Mouse (Mus musculus): ENCODE measurements at regions not wholly inside any gene's neighbourhood (a gene's known extent, or its start where the extent isn't known, plus 50 kb on each side); places are given as distances from the start of the nearest gene placed in this dataset.

- Histone ChIP-seq H3K4me1 (no peaks in the 10 kb centered on the region), H3K9ac (no peak overlapping the region)
Measured at GRCm38 (mm10) chr14:72148886-72149285, 342.8 kb downstream of the Gm9195 start.

GRCm38 (mm10) chr14:72146381-72146780 lies 345.3 kb downstream of the Gm9195 start:
- Histone ChIP-seq H3K27ac (no peak overlapping the region), H3K27me3 (no peaks in the 10 kb centered on the region), H3K36me3 (no peaks in the 10 kb centered on the region), H3K9me3 (no peaks in the 10 kb centered on the region), H3K4me1 (no peaks in the 10 kb centered on the region), H3K4me3 (no peak overlapping the region), H3K4me2 (no peak overlapping the region), H3K9ac (no peak overlapping the region)
- 66% methylated on average over 2 of the region's 2 CpGs for WGBS
- ATAC-seq (ENCODE audit: borderline replicate concordance, extremely low read depth, low FRiP score, low TSS enrichment), result no peak

More at GRCm38 (mm10) chr14:72148886-72149285, 342.8 kb downstream of the Gm9195 start:
- H3K4me3 ChIP-seq, result no peak overlapping the region
- H3K9me3 ChIP-seq, result no peaks in the 10 kb centered on the region
- no peak overlapping the region for H3K4me2 ChIP-seq
- no peak for ATAC-seq (ENCODE audit: borderline replicate concordance, extremely low read depth, low FRiP score, low TSS enrichment)
- 55% methylated on average over 1 of the region's 1 CpGs for WGBS
- no peaks in the 10 kb centered on the region for H3K27me3 ChIP-seq
- no peaks in the 10 kb centered on the region for H3K36me3 ChIP-seq
- no peak overlapping the region for H3K27ac ChIP-seq

GRCm38 (mm10) chr14:72142883-72143487 lies 348.7 kb downstream of the Gm9195 start:
- ATAC-seq (ENCODE audit: borderline replicate concordance, extremely low read depth, low FRiP score, low TSS enrichment), result no peak
- no peak overlapping the region for H3K4me2 ChIP-seq

GRCm38 (mm10) chr14:72141136-72141535 lies 350.5 kb downstream of the Gm9195 start:
- WGBS, result 68% methylated on average over 4 of the region's 4 CpGs
- Histone ChIP-seq H3K4me3 (no peak overlapping the region), H3K27me3 (no peaks in the 10 kb centered on the region), H3K36me3 (no peaks in the 10 kb centered on the region), H3K9me3 (no peaks in the 10 kb centered on the region), H3K4me2 (no peak overlapping the region), H3K9ac (no peak overlapping the region), H3K4me1 (no peaks in the 10 kb centered on the region), H3K27ac (no peak overlapping the region)
- ATAC-seq (ENCODE audit: borderline replicate concordance, extremely low read depth, low FRiP score, low TSS enrichment), result no peak; the same call in 1 of the 2 replicates

More at GRCm38 (mm10) chr14:72142883-72143487, 348.7 kb downstream of the Gm9195 start:
- WGBS, result 9% methylated on average over 6 of the region's 6 CpGs
- Histone ChIP-seq H3K9me3 (no peaks in the 10 kb centered on the region), H3K4me1 (no peaks in the 10 kb centered on the region), H3K27me3 (no peaks in the 10 kb centered on the region), H3K9ac (no peak overlapping the region), H3K4me3 (no peak overlapping the region), H3K27ac (no peak overlapping the region), H3K36me3 (no peaks in the 10 kb centered on the region)

GRCm38 (mm10) chr14:72130149-72130548 lies 361.5 kb downstream of the Gm9195 start:
- ATAC-seq (ENCODE audit: borderline replicate concordance, extremely low read depth, low FRiP score, low TSS enrichment), result no peak
- no peak overlapping the region for H3K27ac ChIP-seq
- 59% methylated on average over 4 of the region's 4 CpGs for WGBS
- H3K4me3 ChIP-seq, result no peak overlapping the region
- no peaks in the 10 kb centered on the region for H3K36me3 ChIP-seq
- no peaks in the 10 kb centered on the region for H3K4me1 ChIP-seq
- no peaks in the 10 kb centered on the region for H3K27me3 ChIP-seq
- no peak overlapping the region for H3K4me2 ChIP-seq
- H3K9me3 ChIP-seq, result no peaks in the 10 kb centered on the region
- no peak overlapping the region for H3K9ac ChIP-seq

- H3K4me1 ChIP-seq, result no peaks in the 10 kb centered on the region
- no peak overlapping the region for H3K9ac ChIP-seq
- H3K27me3 ChIP-seq, result peaks cover under 1% of the 10 kb centered on the region; the same call in 1 of the 2 replicates
- no peak for ATAC-seq (ENCODE audit: borderline replicate concordance, extremely low read depth, low FRiP score, low TSS enrichment)
- H3K4me2 ChIP-seq, result no peak overlapping the region
- H3K9me3 ChIP-seq, result no peaks in the 10 kb centered on the region
- H3K4me3 ChIP-seq, result no peak overlapping the region
- H3K36me3 ChIP-seq, result no peaks in the 10 kb centered on the region
- H3K27ac ChIP-seq, result no peak overlapping the region
- WGBS, result 67% methylated on average over 4 of the region's 4 CpGs
Measured at GRCm38 (mm10) chr14:72121786-72122185, 369.9 kb downstream of the Gm9195 start.

- Histone ChIP-seq H3K27ac (no peak overlapping the region), H3K36me3 (no peaks in the 10 kb centered on the region), H3K4me2 (no peak overlapping the region), H3K4me1 (no peaks in the 10 kb centered on the region), H3K27me3 (peaks cover 4% of the 10 kb centered on the region; the same call in 1 of the 2 replicates), H3K9me3 (no peaks in the 10 kb centered on the region), H3K4me3 (no peak overlapping the region), H3K9ac (no peak overlapping the region)
- WGBS, result 9% methylated on average over 1 of the region's 1 CpGs
- no peak for ATAC-seq (ENCODE audit: borderline replicate concordance, extremely low read depth, low FRiP score, low TSS enrichment)
Measured at GRCm38 (mm10) chr14:72121006-72121405, 370.6 kb downstream of the Gm9195 start.

- ATAC-seq (ENCODE audit: borderline replicate concordance, extremely low read depth, low FRiP score, low TSS enrichment), result no peak
- H3K4me3 ChIP-seq, result no peak overlapping the region
- no peak overlapping the region for H3K27ac ChIP-seq
- peaks cover 4% of the 10 kb centered on the region; the same call in 1 of the 2 replicates for H3K27me3 ChIP-seq
- H3K9ac ChIP-seq, result no peak overlapping the region
- H3K36me3 ChIP-seq, result no peaks in the 10 kb centered on the region
- 54% methylated on average over 4 of the region's 4 CpGs for WGBS
- H3K4me2 ChIP-seq, result no peak overlapping the region
- no peaks in the 10 kb centered on the region for H3K4me1 ChIP-seq
- H3K9me3 ChIP-seq, result no peaks in the 10 kb centered on the region
Measured at GRCm38 (mm10) chr14:72116842-72117241, 374.8 kb downstream of the Gm9195 start.

GRCm38 (mm10) chr14:72113377-72113993 lies 378.2 kb downstream of the Gm9195 start:
- Histone ChIP-seq H3K4me2 (no peak overlapping the region), H3K4me3 (no peak overlapping the region), H3K4me1 (no peaks in the 10 kb centered on the region), H3K36me3 (no peaks in the 10 kb centered on the region), H3K27ac (no peak overlapping the region), H3K9me3 (no peaks in the 10 kb centered on the region), H3K27me3 (peaks cover 4% of the 10 kb centered on the region; the same call in 1 of the 2 replicates), H3K9ac (no peak overlapping the region)
- WGBS, result 69% methylated on average over 8 of the region's 8 CpGs
- no peak for ATAC-seq (ENCODE audit: borderline replicate concordance, extremely low read depth, low FRiP score, low TSS enrichment)

- 39% methylated on average over 2 of the region's 2 CpGs for WGBS
Measured at GRCm38 (mm10) chr14:72110689-72111088, 380.9 kb downstream of the Gm9195 start.

GRCm38 (mm10) chr14:72091579-72091978 lies 400.1 kb downstream of the Gm9195 start:
- Histone ChIP-seq H3K9me3 (no peaks in the 10 kb centered on the region), H3K36me3 (no peaks in the 10 kb centered on the region), H3K9ac (no peak overlapping the region), H3K4me3 (no peak overlapping the region), H3K4me2 (no peak overlapping the region), H3K27ac (no peak overlapping the region), H3K27me3 (no peaks in the 10 kb centered on the region), H3K4me1 (no peaks in the 10 kb centered on the region)
- ATAC-seq (ENCODE audit: borderline replicate concordance, extremely low read depth, low FRiP score, low TSS enrichment), result no peak
- 52% methylated on average over 2 of the region's 2 CpGs for WGBS

More at GRCm38 (mm10) chr14:72110689-72111088, 380.9 kb downstream of the Gm9195 start:
- no peaks in the 10 kb centered on the region for H3K4me1 ChIP-seq
- H3K27me3 ChIP-seq, result peaks cover 6% of the 10 kb centered on the region; the same call in 1 of the 2 replicates
- H3K27ac ChIP-seq, result no peak overlapping the region
- ATAC-seq (ENCODE audit: borderline replicate concordance, extremely low read depth, low FRiP score, low TSS enrichment), result peak; percentile 65; the same call in 1 of the 2 replicates
- H3K4me2 ChIP-seq, result no peak overlapping the region
- H3K9me3 ChIP-seq, result no peaks in the 10 kb centered on the region
- H3K9ac ChIP-seq, result no peak overlapping the region
- no peaks in the 10 kb centered on the region for H3K36me3 ChIP-seq
- H3K4me3 ChIP-seq, result no peak overlapping the region

- WGBS, result 10% methylated on average over 3 of the region's 3 CpGs
- H3K9ac ChIP-seq, result no peak overlapping the region
- H3K36me3 ChIP-seq, result no peaks in the 10 kb centered on the region
- H3K4me3 ChIP-seq, result no peak overlapping the region
- H3K4me1 ChIP-seq, result no peaks in the 10 kb centered on the region
- no peaks in the 10 kb centered on the region for H3K27me3 ChIP-seq
- no peak overlapping the region for H3K27ac ChIP-seq
- no peaks in the 10 kb centered on the region for H3K9me3 ChIP-seq
- no peak overlapping the region for H3K4me2 ChIP-seq
- ATAC-seq (ENCODE audit: borderline replicate concordance, extremely low read depth, low FRiP score, low TSS enrichment), result no peak
Measured at GRCm38 (mm10) chr14:72081473-72081872, 410.2 kb downstream of the Gm9195 start.
